ENCODE assay signal across 10 mouse cellular contexts in the genomic region with DNA sequence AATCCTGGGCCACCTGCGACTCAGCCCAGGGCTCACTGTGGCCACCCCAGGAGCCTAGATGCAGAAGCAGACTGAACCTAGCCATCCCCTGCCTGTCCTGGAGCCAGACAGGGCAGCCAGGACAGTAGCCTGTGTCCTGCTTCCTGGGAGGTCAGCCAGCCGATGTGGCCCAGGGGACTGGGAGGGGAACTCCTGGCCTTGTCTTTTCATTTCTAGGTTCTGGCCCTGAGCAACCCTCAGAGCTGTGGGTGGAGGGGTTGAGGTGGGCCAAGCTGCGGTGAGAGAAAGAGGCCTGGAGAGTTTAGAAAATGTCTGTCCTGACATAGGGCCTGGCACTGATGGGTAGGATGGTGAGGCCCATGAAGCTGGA.
DNase-seq lines count a peak whose midpoint lies in the region; ATAC-seq and TF ChIP-seq lines count a peak whose summit lies in the region.
"Had no signal": no experiment of that assay in that cellular context is flagged by ENCODE, and none has a peak within 500 bp of the region (broad histone marks: within the 10 kb centered on the region; RNA-seq: fewer than 3 reads in every experiment).

No protein-coding gene starts in this region.

- DNase-seq in MEL (ENCODE audit: low read depth, low spot score), result no peak
- DNase-seq in gastrocnemius, postnatal 14 days, result peak; percentile 78
- DNase-seq in right cerebral cortex, postnatal 14 days, result no peak
- DNase-seq: kidney, postnatal 25 days; liver, embryonic 13.5 days had no signal

- H3K4me2 ChIP-seq in intestine, embryonic 15.5 days (replicated peaks), result no peak overlapping the region
- H3K4me2 ChIP-seq in intestine, postnatal 0 days (replicated peaks; ENCODE audit: low read depth), result no peak overlapping the region
- H3K4me2 ChIP-seq in limb, embryonic 12.5 days, result no peak overlapping the region
- H3K4me2 ChIP-seq: liver, embryonic 13.5 days; midbrain, embryonic 13.5 days had no signal

- H3K27me3 ChIP-seq in intestine, embryonic 15.5 days (replicated peaks), result no peaks in the 10 kb centered on the region
- H3K27me3 ChIP-seq in intestine, postnatal 0 days (replicated peaks; ENCODE audit: control insufficient read depth, insufficient read depth, low read length), result no peaks in the 10 kb centered on the region
- H3K27me3 ChIP-seq in MEL (ENCODE audit: control insufficient read depth in 1 of 2, insufficient read depth in 2 of 2, low read length in 2 of 2), result no peaks in the 10 kb centered on the region
- no peaks in the 10 kb centered on the region for H3K27me3 ChIP-seq in limb, embryonic 12.5 days
- H3K27me3 ChIP-seq: liver, embryonic 13.5 days; midbrain, embryonic 13.5 days had no signal

- intact Hi-C loops in gastrocnemius, postnatal 14 days (cut with DNase I; ENCODE audit: low total_unique reads), result loop anchor here (5.0 to 10.0 kb wide), 3 partner anchors 38 to 75 kb away; no protein-coding TSS in a partner anchor

- no peak for TF ChIP-seq EP300 in MEL (IDR thresholded peaks at IDR 0.05; ENCODE audit: low read depth in 1 of 2, low read length in 2 of 2)

- TF ChIP-seq POLR2A in MEL (IDR thresholded peaks at IDR 0.05; ENCODE audit: control insufficient read depth in 1 of 2, insufficient read depth in 1 of 2, low read depth in 1 of 2, low read length in 2 of 2, poor library complexity in 1 of 2), result no peak

- peaks cover 82% of the 10 kb centered on the region for H3K4me1 ChIP-seq in intestine, embryonic 15.5 days (replicated peaks)
- H3K4me1 ChIP-seq in intestine, postnatal 0 days (replicated peaks; ENCODE audit: control insufficient read depth, insufficient read depth, low read length), result peaks cover 40% of the 10 kb centered on the region
- peaks cover 0 to 23% of the 10 kb centered on the region in 2 experiments; a peak in 3 of 4 replicates for H3K4me1 ChIP-seq in MEL (ENCODE audit: control insufficient read depth in 1 of 2, insufficient read depth in 2 of 2, low read length in 2 of 2)
- H3K4me1 ChIP-seq in limb, embryonic 12.5 days (replicated peaks), result peaks cover 83% of the 10 kb centered on the region

- no peaks in the 10 kb centered on the region for H3K9me3 ChIP-seq in intestine, embryonic 15.5 days
- no peaks in the 10 kb centered on the region for H3K9me3 ChIP-seq in intestine, postnatal 0 days (ENCODE audit: control insufficient read depth)
- H3K9me3 ChIP-seq in MEL (replicated peaks; ENCODE audit: insufficient read depth, low read length), result no peaks in the 10 kb centered on the region
- H3K9me3 ChIP-seq in limb, embryonic 12.5 days, result no peaks in the 10 kb centered on the region
- H3K9me3 ChIP-seq: liver, embryonic 13.5 days; midbrain, embryonic 13.5 days had no signal

- TF ChIP-seq CTCF in intestine, postnatal 0 days (IDR thresholded peaks at IDR 0.05; ENCODE audit: low read depth), result no peak
- TF ChIP-seq CTCF in MEL (IDR thresholded peaks at IDR 0.05 in 2 of 3, conservative IDR thresholded peaks at IDR 0.05 in 1 of 3; ENCODE audit: control insufficient read depth in 1 of 3, insufficient read depth in 1 of 3, low read depth in 2 of 3, low read length in 3 of 3, poor library complexity in 1 of 3, severe bottlenecking in 1 of 3), result no peak

- H3K79me2 ChIP-seq in MEL (ENCODE audit: control insufficient read depth, insufficient read depth, low read length, poor library complexity), result peaks cover 17% of the 10 kb centered on the region

- 84% methylated on average over 3 of the region's 3 CpGs for WGBS in intestine, embryonic 15.5 days
- 87% methylated on average over 3 of the region's 3 CpGs for WGBS in intestine, postnatal 0 days
- 77% methylated on average over 3 of the region's 3 CpGs for WGBS in limb, embryonic 12.5 days

- no peak for ATAC-seq in intestine, embryonic 15.5 days
- no peak for ATAC-seq in intestine, postnatal 0 days
- no peak for ATAC-seq in limb, embryonic 12.5 days (ENCODE audit: insufficient number of reproducible peaks, insufficient read depth, low FRiP score, low TSS enrichment, low read depth)
- ATAC-seq in erythroblast, adult 5-6 weeks (replicated peaks; ENCODE audit: low FRiP score, poor library complexity, severe bottlenecking), result no peak
- ATAC-seq: midbrain, embryonic 13.5 days had no signal

- peak overlapping the region; percentile 14; the same call in 1 of the 2 replicates for H3K27ac ChIP-seq in intestine, embryonic 15.5 days
- H3K27ac ChIP-seq in intestine, postnatal 0 days (ENCODE audit: low read depth, low read length), result no peak overlapping the region
- no peak overlapping the region for H3K27ac ChIP-seq in MEL (ENCODE audit: control insufficient read depth, low read depth, low read length)
- peak overlapping the region; percentile 60 for H3K27ac ChIP-seq in limb, embryonic 12.5 days
- H3K27ac ChIP-seq: liver, embryonic 13.5 days; midbrain, embryonic 13.5 days had no signal

- no peak overlapping the region for H3K4me3 ChIP-seq in intestine, embryonic 15.5 days (replicated peaks)
- no peak overlapping the region for H3K4me3 ChIP-seq in intestine, postnatal 0 days (ENCODE audit: low read depth, low read length)
- H3K4me3 ChIP-seq in MEL (ENCODE audit: control insufficient read depth in 1 of 2, insufficient read depth in 1 of 2, low read depth in 2 of 2, low read length in 2 of 2), result no peak overlapping the region
- no peak overlapping the region for H3K4me3 ChIP-seq in limb, embryonic 12.5 days (replicated peaks)
- H3K4me3 ChIP-seq: liver, embryonic 13.5 days; midbrain, embryonic 13.5 days had no signal

- no peak for TF ChIP-seq RAD21 in MEL (IDR thresholded peaks at IDR 0.05; ENCODE audit: low read depth, low read length)

- 0 out of 2 replicates have a peak overlapping the region, but pooled peaks have one; percentile 2 for H3K9ac ChIP-seq in intestine, embryonic 15.5 days
- H3K9ac ChIP-seq in intestine, postnatal 0 days (ENCODE audit: low read depth, low read length), result no peak overlapping the region
- H3K9ac ChIP-seq in MEL (ENCODE audit: control insufficient read depth, low read depth, low read length, poor library complexity, severe bottlenecking), result peak overlapping the region; percentile 3; the same call in 1 of the 2 replicates
- H3K9ac ChIP-seq in limb, embryonic 12.5 days (replicated peaks), result no peak overlapping the region
- H3K9ac ChIP-seq: liver, embryonic 13.5 days; midbrain, embryonic 13.5 days had no signal

- no peaks in the 10 kb centered on the region for H3K36me3 ChIP-seq in intestine, embryonic 15.5 days
- H3K36me3 ChIP-seq in intestine, postnatal 0 days (ENCODE audit: control insufficient read depth, insufficient read depth), result no peaks in the 10 kb centered on the region; the same call in 1 of the 2 replicates
- peaks cover 0 to 11% of the 10 kb centered on the region in 2 experiments; a peak in 1 of 4 replicates for H3K36me3 ChIP-seq in MEL (ENCODE audit: control insufficient read depth in 1 of 2, insufficient read depth in 2 of 2, low read length in 2 of 2)
- no peaks in the 10 kb centered on the region; the same call in 1 of the 2 replicates for H3K36me3 ChIP-seq in limb, embryonic 12.5 days
- H3K36me3 ChIP-seq: liver, embryonic 13.5 days; midbrain, embryonic 13.5 days had no signal

TF ChIP-seq in MEL, 35 proteins besides CTCF, POLR2A, EP300 and RAD21:
- TF ChIP-seq MEF2A (IDR thresholded peaks at IDR 0.05; ENCODE audit: extremely low read depth, insufficient replicate concordance, low read depth, low read length, poor library complexity, severe bottlenecking) (no peak), USF1 (IDR thresholded peaks at IDR 0.05; ENCODE audit: low read depth, low read length) (no peak), NRF1 (IDR thresholded peaks at IDR 0.05; ENCODE audit: insufficient read depth, low read depth, low read length, poor library complexity, severe bottlenecking) (no peak), E2F4 (IDR thresholded peaks at IDR 0.05; ENCODE audit: borderline replicate concordance, low read depth, low read length) (no peak), ZMIZ1 (IDR thresholded peaks at IDR 0.05; ENCODE audit: low read depth, low read length) (no peak), SIN3A (IDR thresholded peaks at IDR 0.05; ENCODE audit: low read length) (no peak), MYC (IDR thresholded peaks at IDR 0.05; ENCODE audit: low read depth, low read length) (no peak), SMC3 (IDR thresholded peaks at IDR 0.05; ENCODE audit: low read depth, low read length) (no peak), ELF1 (IDR thresholded peaks at IDR 0.05; ENCODE audit: low read depth, low read length) (no peak), JUND (IDR thresholded peaks at IDR 0.05; ENCODE audit: low read depth, low read length) (no peak), ZNF384 (IDR thresholded peaks at IDR 0.05; ENCODE audit: low read depth, low read length) (no peak), ZC3H11A (IDR thresholded peaks at IDR 0.05; ENCODE audit: low read depth, low read length) (no peak), CHD2 (IDR thresholded peaks at IDR 0.05; ENCODE audit: low read length) (no peak), ETS1 (IDR thresholded peaks at IDR 0.05; ENCODE audit: low read depth, low read length) (no peak), POLR2AphosphoS2 (IDR thresholded peaks at IDR 0.05; ENCODE audit: low read length) (no peak), HCFC1 (IDR thresholded peaks at IDR 0.05; ENCODE audit: low read depth, low read length) (no peak), TBP (IDR thresholded peaks at IDR 0.05; ENCODE audit: low read depth, low read length) (no peak), GATA1 (IDR thresholded peaks at IDR 0.05; ENCODE audit: low read depth, low read length) (no peak), MAFK (IDR thresholded peaks at IDR 0.05; ENCODE audit: borderline replicate concordance, low read depth, low read length) (no peak), MXI1 (IDR thresholded peaks at IDR 0.05; ENCODE audit: low read depth, low read length) (no peak)

Comparison
In these comparisons a context has a peak if more than half of its experiments do, and no peak if none do; other contexts are left out.
1. H3K27ac ChIP-seq: peak in intestine, embryonic 15.5 days (single experiment) and limb, embryonic 12.5 days (single experiment); none in intestine, postnatal 0 days (single experiment) and MEL (single experiment).
2. H3K9ac ChIP-seq: peak in intestine, embryonic 15.5 days (single experiment) and MEL (single experiment); none in intestine, postnatal 0 days (single experiment) and limb, embryonic 12.5 days (single experiment).